Mouse (Mus musculus) right cerebral cortex, adult 2 months (tissue): ENCODE results near the gene Nt5dc3.

Experiments used
- DNase-seq, 2 experiments: peaks; one replicate each; pipeline ENCODE4 v3.0.0; 2021 to 2022; ENCODE audit warnings: low spot score in 2 of 2

Nt5dc3 gene

GRCm38 (mm10) chr10:86779117-86779755, 431 bp downstream of the Nt5dc3 start:
- DNase-seq = peak; percentile 35 to 46

- no peak for DNase-seq
Measured at GRCm38 (mm10) chr10:86779816-86780500, 1.2 kb downstream of the Nt5dc3 start.

GRCm38 (mm10) chr10:86781641-86782040, 2.8 kb downstream of the Nt5dc3 start:
- DNase-seq = no peak

- DNase-seq = no peak
Measured at GRCm38 (mm10) chr10:86782656-86783055, 3.9 kb downstream of the Nt5dc3 start.

- DNase-seq = no peak
Measured at GRCm38 (mm10) chr10:86783561-86783960, 4.8 kb downstream of the Nt5dc3 start.

- DNase-seq = no peak
Measured at GRCm38 (mm10) chr10:86784126-86784675, 5.4 kb downstream of the Nt5dc3 start.

GRCm38 (mm10) chr10:86785396-86785795, 6.6 kb downstream of the Nt5dc3 start:
- DNase-seq = no peak

- no peak for DNase-seq
Measured at GRCm38 (mm10) chr10:86786083-86786482, 7.3 kb downstream of the Nt5dc3 start.

GRCm38 (mm10) chr10:86788193-86788592, 9.4 kb downstream of the Nt5dc3 start:
- no peak for DNase-seq

GRCm38 (mm10) chr10:86789146-86789672, 10.4 kb downstream of the Nt5dc3 start:
- no peak for DNase-seq

GRCm38 (mm10) chr10:86791507-86792184, 12.8 kb downstream of the Nt5dc3 start:
- no peak for DNase-seq

- no peak for DNase-seq
Measured at GRCm38 (mm10) chr10:86793509-86793951, 14.7 kb downstream of the Nt5dc3 start.

GRCm38 (mm10) chr10:86794196-86794595, 15.4 kb downstream of the Nt5dc3 start:
- DNase-seq = no peak

- peak in 1 of 2 experiments; percentile 45 for DNase-seq
Measured at GRCm38 (mm10) chr10:86794794-86795535, 16.2 kb downstream of the Nt5dc3 start.

- no peak for DNase-seq
Measured at GRCm38 (mm10) chr10:86796073-86796741, 17.4 kb downstream of the Nt5dc3 start.

- no peak for DNase-seq
Measured at GRCm38 (mm10) chr10:86807362-86807761, 28.6 kb downstream of the Nt5dc3 start.

GRCm38 (mm10) chr10:86808013-86808758, 29.4 kb downstream of the Nt5dc3 start:
- DNase-seq = no peak

- DNase-seq = peak in 1 of 2 experiments; percentile 53
Measured at GRCm38 (mm10) chr10:86810000-86810399, 31.2 kb downstream of the Nt5dc3 start.

GRCm38 (mm10) chr10:86810612-86811011, 31.8 kb downstream of the Nt5dc3 start:
- DNase-seq = no peak
